Mouse (Mus musculus) midbrain, embryonic 12.5 days (tissue): Measurements from ENCODE around the gene Atg16l2. TPM values are rescaled to one million over a fixed set of nuclear protein-coding genes. Genes with fewer than 3 reads are reported as not detected.
A peak's percentile ranks its signal among the peaks of the same experiment; 100 is the strongest.

ENCODE experiments used
- ATAC-seq: fragments of 200-750 bp; cut with Nextera tagmentation; 2 replicates; pipeline ENCODE4 v1.8.0; 2017; ENCODE audit warnings: low read depth, moderate TSS enrichment, moderate library complexity; ENCODE audit not compliant: low FRiP score
- H3K27ac ChIP-seq: fragments of 300-500 bp; sonication (generic); replicated peaks from 2 replicates; pipeline ENCODE4 v1.5.1; 2016; ENCODE audit warnings: mild to moderate bottlenecking
- H3K27me3 ChIP-seq: fragments of 300-500 bp; sonication (generic); 2 replicates; pipeline ENCODE4 v1.6.1; 2016; ENCODE audit warnings: mild to moderate bottlenecking
- H3K36me3 ChIP-seq: fragments of 300-500 bp; sonication (generic); 2 replicates; pipeline ENCODE4 v1.6.1; 2016
- H3K4me1 ChIP-seq: fragments of 300-500 bp; sonication (generic); 2 replicates; pipeline ENCODE4 v1.6.1; 2016
- H3K4me2 ChIP-seq: fragments of 300-500 bp; sonication (generic); replicated peaks from 2 replicates; pipeline ENCODE4 v1.6.1; 2016; ENCODE audit warnings: mild to moderate bottlenecking, moderate library complexity
- H3K4me3 ChIP-seq: fragments of 300-500 bp; sonication (generic); 2 replicates; pipeline ENCODE4 v1.5.1; 2016; ENCODE audit warnings: mild to moderate bottlenecking
- H3K9ac ChIP-seq: fragments of 300-500 bp; sonication (generic); replicated peaks from 2 replicates; pipeline ENCODE4 v1.6.1; 2016; ENCODE audit warnings: mild to moderate bottlenecking, moderate library complexity
- H3K9me3 ChIP-seq: fragments of 300-500 bp; sonication (generic); 2 replicates; pipeline ENCODE4 v1.6.1; 2016; ENCODE audit warnings: mild to moderate bottlenecking
- WGBS: fragments of 180-500 bp; shearing (Covaris S2); methylation state at CpG from one replicate; pipeline ENCODE4 v1.1.7; 2016; 5-methylcytosine and 5-hydroxymethylcytosine counted together
- polyA plus RNA-seq: library from polyadenylated mRNA; unstranded; fragments of >200 nt; fragmentation: Nextera tagmentation; extraction: Ambion mirVana; gene quantifications from 2 replicates; pipeline ENCODE4 v1.2.1, GENCODE M21; 2016

The Atg16l2 gene
- polyA plus RNA-seq, 1 experiment from 2014 or later: 18.5 TPM

GRCm38 (mm10) chr7:101319796-101320195, 17.7 kb upstream of the Atg16l2 start:
- peaks cover 70% of the 10 kb centered on the region for H3K27me3 ChIP-seq
- ATAC-seq: no peak
- H3K9me3 ChIP-seq: no peaks in the 10 kb centered on the region
- peaks cover 14% of the 10 kb centered on the region for H3K4me1 ChIP-seq
- no peak overlapping the region for H3K4me3 ChIP-seq
- no peak overlapping the region for H3K4me2 ChIP-seq
- no peak overlapping the region for H3K27ac ChIP-seq
- 91% methylated on average over 1 of the region's 1 CpGs for WGBS
- H3K36me3 ChIP-seq: no peaks in the 10 kb centered on the region
- no peak overlapping the region for H3K9ac ChIP-seq

- ATAC-seq: no peak
- Histone ChIP-seq H3K4me1 (peaks cover 14% of the 10 kb centered on the region), H3K36me3 (no peaks in the 10 kb centered on the region), H3K4me2 (no peak overlapping the region), H3K27me3 (peaks cover 66% of the 10 kb centered on the region), H3K4me3 (no peak overlapping the region), H3K9ac (no peak overlapping the region), H3K9me3 (no peaks in the 10 kb centered on the region), H3K27ac (no peak overlapping the region)
- WGBS: 67% methylated on average over 4 of the region's 4 CpGs
Measured at GRCm38 (mm10) chr7:101318848-101319247, 16.8 kb upstream of the Atg16l2 start.

GRCm38 (mm10) chr7:101317014-101317413, 15.0 kb upstream of the Atg16l2 start, which contains the start of gene Stard10:
Gene Stard10 (plus strand): TSS chr7:101317086.
- H3K9me3 ChIP-seq: no peaks in the 10 kb centered on the region
- H3K36me3 ChIP-seq: no peaks in the 10 kb centered on the region
- no peak within 1 kb of the TSS for H3K4me3 ChIP-seq
- H3K27me3 ChIP-seq: peaks cover 48% of the 10 kb centered on the region
- H3K9ac ChIP-seq: no peak within 1 kb of the TSS
- no peak within 1 kb of the TSS for H3K27ac ChIP-seq
- H3K4me2 ChIP-seq: no peak within 1 kb of the TSS
- peaks cover 11% of the 10 kb centered on the region for H3K4me1 ChIP-seq
- 77% methylated on average over 3 of the region's 3 CpGs for WGBS
- no peak for ATAC-seq

- peaks cover 43% of the 10 kb centered on the region for H3K27me3 ChIP-seq
- H3K36me3 ChIP-seq: no peaks in the 10 kb centered on the region
- no peak for ATAC-seq
- no peak overlapping the region for H3K9ac ChIP-seq
- no peak overlapping the region for H3K4me3 ChIP-seq
- H3K4me1 ChIP-seq: peaks cover 7% of the 10 kb centered on the region
- H3K9me3 ChIP-seq: no peaks in the 10 kb centered on the region
- no peak overlapping the region for H3K27ac ChIP-seq
- H3K4me2 ChIP-seq: no peak overlapping the region
- WGBS: 73% methylated on average over 6 of the region's 6 CpGs
Measured at GRCm38 (mm10) chr7:101316591-101317001, 14.5 kb upstream of the Atg16l2 start.

GRCm38 (mm10) chr7:101315699-101316098, 13.6 kb upstream of the Atg16l2 start:
- Histone ChIP-seq H3K9me3 (no peaks in the 10 kb centered on the region), H3K9ac (no peak overlapping the region), H3K4me1 (peaks cover 1% of the 10 kb centered on the region; the same call in 1 of the 2 replicates), H3K36me3 (no peaks in the 10 kb centered on the region), H3K4me2 (no peak overlapping the region), H3K27me3 (peaks cover 34% of the 10 kb centered on the region), H3K4me3 (no peak overlapping the region), H3K27ac (no peak overlapping the region)
- ATAC-seq: no peak

GRCm38 (mm10) chr7:101314396-101314795, 12.3 kb upstream of the Atg16l2 start:
- no peaks in the 10 kb centered on the region for H3K9me3 ChIP-seq
- no peak overlapping the region for H3K27ac ChIP-seq
- WGBS: 72% methylated on average over 5 of the region's 5 CpGs
- H3K27me3 ChIP-seq: peaks cover 22% of the 10 kb centered on the region
- no peak overlapping the region for H3K9ac ChIP-seq
- peaks cover 4% of the 10 kb centered on the region for H3K4me1 ChIP-seq
- no peak for ATAC-seq
- no peak overlapping the region for H3K4me3 ChIP-seq
- no peaks in the 10 kb centered on the region for H3K36me3 ChIP-seq
- no peak overlapping the region for H3K4me2 ChIP-seq

GRCm38 (mm10) chr7:101313033-101313432, 11.0 kb upstream of the Atg16l2 start:
- Histone ChIP-seq H3K9me3 (no peaks in the 10 kb centered on the region), H3K27ac (no peak overlapping the region), H3K4me2 (no peak overlapping the region), H3K4me1 (peaks cover 4% of the 10 kb centered on the region), H3K4me3 (no peak overlapping the region), H3K9ac (no peak overlapping the region), H3K27me3 (peaks cover 13% of the 10 kb centered on the region), H3K36me3 (no peaks in the 10 kb centered on the region)
- WGBS: 83% methylated on average over 3 of the region's 3 CpGs
- no peak for ATAC-seq

- H3K4me1 ChIP-seq: peaks cover 4% of the 10 kb centered on the region
- H3K36me3 ChIP-seq: no peaks in the 10 kb centered on the region
- H3K9me3 ChIP-seq: no peaks in the 10 kb centered on the region
- no peak for ATAC-seq
- H3K4me2 ChIP-seq: peak overlapping the region; percentile 56
- H3K27me3 ChIP-seq: peaks cover 11% of the 10 kb centered on the region; the same call in 1 of the 2 replicates
- 0 out of 2 replicates have a peak overlapping the region, but pooled peaks have one; percentile 7 for H3K27ac ChIP-seq
- peak overlapping the region; percentile 59; the same call in 1 of the 2 replicates for H3K4me3 ChIP-seq
- H3K9ac ChIP-seq: peak overlapping the region; percentile 62; the same call in 1 of the 2 replicates
- WGBS: 37% methylated on average over 2 of the region's 2 CpGs
Measured at GRCm38 (mm10) chr7:101311061-101311460, 9.0 kb upstream of the Atg16l2 start.

GRCm38 (mm10) chr7:101310327-101311028, 8.4 kb upstream of the Atg16l2 start:
- Histone ChIP-seq H3K4me1 (peaks cover 4% of the 10 kb centered on the region), H3K27ac (peak overlapping the region; percentile 85), H3K4me2 (peak overlapping the region; percentile 56), H3K4me3 (peak overlapping the region; percentile 59), H3K9ac (peak overlapping the region; percentile 62), H3K9me3 (no peaks in the 10 kb centered on the region), H3K36me3 (no peaks in the 10 kb centered on the region), H3K27me3 (peaks cover 11% of the 10 kb centered on the region; the same call in 1 of the 2 replicates)
- peak; percentile 97 for ATAC-seq
- WGBS: 1% methylated on average over 43 of the region's 43 CpGs

- ATAC-seq: no peak
- Histone ChIP-seq H3K4me3 (peak overlapping the region; percentile 59), H3K27me3 (peaks cover 10% of the 10 kb centered on the region; the same call in 1 of the 2 replicates), H3K9me3 (no peaks in the 10 kb centered on the region), H3K27ac (peak overlapping the region; percentile 85; the same call in 1 of the 2 replicates), H3K9ac (peak overlapping the region; percentile 62; the same call in 1 of the 2 replicates), H3K4me2 (peak overlapping the region; percentile 56), H3K36me3 (no peaks in the 10 kb centered on the region), H3K4me1 (peaks cover 4% of the 10 kb centered on the region)
- 41% methylated on average over 5 of the region's 5 CpGs for WGBS
Measured at GRCm38 (mm10) chr7:101309985-101310326, 7.9 kb upstream of the Atg16l2 start.

- no peaks in the 10 kb centered on the region for H3K36me3 ChIP-seq
- H3K4me1 ChIP-seq: peaks cover 10% of the 10 kb centered on the region
- H3K9ac ChIP-seq: no peak overlapping the region
- no peak for ATAC-seq
- no peak overlapping the region for H3K4me3 ChIP-seq
- no peak overlapping the region for H3K4me2 ChIP-seq
- no peaks in the 10 kb centered on the region for H3K9me3 ChIP-seq
- 59% methylated on average over 2 of the region's 2 CpGs for WGBS
- no peak overlapping the region for H3K27ac ChIP-seq
- peaks cover 7% of the 10 kb centered on the region; the same call in 1 of the 2 replicates for H3K27me3 ChIP-seq
Measured at GRCm38 (mm10) chr7:101306841-101307240, 4.8 kb upstream of the Atg16l2 start.

- H3K36me3 ChIP-seq: no peaks in the 10 kb centered on the region
- peak overlapping the region; percentile 70; the same call in 1 of the 2 replicates for H3K9ac ChIP-seq
- peaks cover 26% of the 10 kb centered on the region for H3K27me3 ChIP-seq
- 26% methylated on average over 7 of the region's 7 CpGs for WGBS
- H3K9me3 ChIP-seq: no peaks in the 10 kb centered on the region
- 0 out of 2 replicates have a peak overlapping the region, but pooled peaks have one; percentile 22 for H3K27ac ChIP-seq
- peaks cover 14% of the 10 kb centered on the region for H3K4me1 ChIP-seq
- no peak for ATAC-seq
- H3K4me3 ChIP-seq: peak overlapping the region; percentile 67
- H3K4me2 ChIP-seq: peak overlapping the region; percentile 85
Measured at GRCm38 (mm10) chr7:101302691-101303090, 640 bp upstream of the Atg16l2 start.
